Mouse (Mus musculus): ENCODE results near the gene Tlnrd1. TPM values are rescaled to one million over a fixed set of nuclear protein-coding genes. Genes with fewer than 3 reads are reported as not detected.
"Not testable (repeated sequence)": the region's sequence is repeated elsewhere in the genome, so short reads cannot be mapped to it uniquely, and the experiment has no call there.

The Tlnrd1 gene
- polyA plus RNA-seq, 1 experiment from 2014 or later, result 11.1 TPM

DNA sequence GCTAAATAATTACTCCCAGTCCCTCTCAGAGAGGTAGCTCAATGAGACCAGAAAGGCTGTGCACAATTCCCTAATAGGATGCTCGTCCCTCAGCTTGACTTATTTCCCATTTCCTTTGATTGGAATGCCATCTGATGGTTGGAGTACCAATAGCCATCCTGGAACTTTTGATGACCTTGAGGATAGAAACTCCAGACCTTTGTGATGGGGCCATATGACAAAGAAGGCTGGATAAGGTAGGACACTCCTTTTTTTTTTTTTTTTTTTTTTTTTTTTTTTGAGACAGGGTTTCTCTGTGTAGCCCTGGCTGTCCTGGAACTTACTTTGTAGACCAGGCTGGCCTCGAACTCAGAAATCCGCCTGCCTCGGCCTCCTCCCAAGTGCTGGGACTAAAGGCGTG is 5.8 kb upstream of the Tlnrd1 start:
- H3K4me1 ChIP-seq (ENCODE audit: control insufficient read depth, insufficient read depth, low read length), result peaks cover 18% of the 10 kb centered on the region
- H3K4me2 ChIP-seq (ENCODE audit: low read length); H3K9ac ChIP-seq (replicated peaks; ENCODE audit: low read length); H3K9me3 ChIP-seq (ENCODE audit: control insufficient read depth, low read length); H3K36me3 ChIP-seq (ENCODE audit: control insufficient read depth, insufficient read depth, low read length); ATAC-seq (ENCODE audit: low FRiP score, low TSS enrichment); H3K4me3 ChIP-seq (replicated peaks; ENCODE audit: low read depth, low read length); H3K27me3 ChIP-seq (ENCODE audit: control insufficient read depth, insufficient read depth, low read length); DNase-seq; H3K27ac ChIP-seq (replicated peaks; ENCODE audit: low read depth, low read length): not testable (repeated sequence)
- 92% methylated on average over 5 of the region's 5 CpGs for WGBS

DNA sequence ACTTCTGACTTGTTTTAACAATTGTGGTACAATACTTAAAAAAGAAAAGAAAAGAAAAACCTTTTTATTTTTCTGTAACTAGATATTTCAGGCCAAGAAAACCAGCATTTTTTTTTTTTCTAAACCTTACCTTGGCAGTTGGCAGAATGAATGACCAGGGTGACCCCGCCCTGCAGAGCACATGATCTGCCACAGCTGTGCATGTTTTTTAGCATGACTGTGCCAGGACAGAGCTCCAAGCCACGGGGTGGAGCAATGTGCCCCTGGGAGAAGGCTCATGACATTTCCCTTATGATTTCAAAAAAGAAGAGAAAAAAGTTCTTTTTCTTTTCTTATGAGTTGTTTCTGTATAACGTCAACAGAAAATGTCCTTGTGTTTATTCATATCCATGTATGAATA is 5.3 kb upstream of the Tlnrd1 start:
- H3K9me3 ChIP-seq (ENCODE audit: control insufficient read depth, low read length), result 0 out of 2 replicates have a peak, but pooled peaks cover 3% of the 10 kb centered on the region
- no peak for DNase-seq
- 75% methylated on average over 3 of the region's 3 CpGs for WGBS

DNA sequence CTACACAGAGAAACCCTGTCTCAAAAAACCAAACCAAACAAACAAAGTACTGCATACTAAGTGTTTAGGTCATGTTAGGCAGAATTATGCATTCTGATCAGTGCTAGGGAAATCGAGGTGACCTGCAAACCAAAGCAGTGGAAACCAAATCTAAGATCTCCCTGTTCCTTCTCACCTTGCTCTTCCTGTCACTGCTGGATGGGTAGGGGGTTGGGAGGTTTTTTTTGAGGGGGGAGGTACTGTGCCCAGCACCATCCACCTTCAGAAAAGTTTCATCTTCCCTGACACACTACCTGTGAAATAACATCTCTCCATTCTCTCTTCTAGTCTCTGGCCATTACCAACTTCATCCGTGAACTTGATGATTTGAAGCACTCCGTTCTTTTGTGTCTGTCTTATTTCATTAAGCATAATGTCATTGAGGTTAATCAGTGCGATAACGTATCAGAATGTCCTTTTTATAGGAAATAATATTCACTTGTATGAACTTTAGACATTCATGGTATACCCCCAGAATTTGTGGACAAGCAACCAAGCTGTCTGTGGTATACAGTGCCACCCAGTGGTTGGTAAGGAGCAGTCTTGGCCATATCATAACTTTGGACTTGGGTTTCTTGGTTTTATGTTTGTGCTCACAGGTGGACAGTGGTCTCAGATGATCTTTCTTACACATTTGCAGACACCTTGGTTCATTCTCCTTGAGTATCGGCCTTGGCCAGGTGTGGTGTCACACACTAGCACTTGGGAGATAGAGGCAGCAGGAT is 2.4 kb upstream of the Tlnrd1 start:
- Histone ChIP-seq H3K27me3 (ENCODE audit: control insufficient read depth, insufficient read depth, low read length) (no peaks in the 10 kb centered on the region), H3K4me1 (ENCODE audit: control insufficient read depth, insufficient read depth, low read length) (peaks cover 16% of the 10 kb centered on the region), H3K27ac (replicated peaks; ENCODE audit: low read depth, low read length) (no peak overlapping the region), H3K4me2 (ENCODE audit: low read length) (no peak overlapping the region), H3K9ac (replicated peaks; ENCODE audit: low read length) (no peak overlapping the region), H3K36me3 (ENCODE audit: control insufficient read depth, insufficient read depth, low read length) (peaks cover 5% of the 10 kb centered on the region; the same call in 1 of the 2 replicates), H3K4me3 (replicated peaks; ENCODE audit: low read depth, low read length) (no peak overlapping the region), H3K9me3 (ENCODE audit: control insufficient read depth, low read length) (0 out of 2 replicates have a peak, but pooled peaks cover 3% of the 10 kb centered on the region)
- DNase-seq, result no peak
- 95% methylated on average over 6 of the region's 6 CpGs for WGBS
- no peak for ATAC-seq (ENCODE audit: low FRiP score, low TSS enrichment)

More for the DNA sequence above, 5.3 kb upstream of the Tlnrd1 start:
- H3K27ac ChIP-seq (replicated peaks; ENCODE audit: low read depth, low read length), result no peak overlapping the region
- H3K4me2 ChIP-seq (ENCODE audit: low read length), result no peak overlapping the region
- no peaks in the 10 kb centered on the region for H3K36me3 ChIP-seq (ENCODE audit: control insufficient read depth, insufficient read depth, low read length)
- no peak overlapping the region for H3K4me3 ChIP-seq (replicated peaks; ENCODE audit: low read depth, low read length)
- peaks cover 16% of the 10 kb centered on the region for H3K4me1 ChIP-seq (ENCODE audit: control insufficient read depth, insufficient read depth, low read length)
- no peak overlapping the region for H3K9ac ChIP-seq (replicated peaks; ENCODE audit: low read length)
- H3K27me3 ChIP-seq (ENCODE audit: control insufficient read depth, insufficient read depth, low read length), result no peaks in the 10 kb centered on the region
- no peak for ATAC-seq (ENCODE audit: low FRiP score, low TSS enrichment)

DNA sequence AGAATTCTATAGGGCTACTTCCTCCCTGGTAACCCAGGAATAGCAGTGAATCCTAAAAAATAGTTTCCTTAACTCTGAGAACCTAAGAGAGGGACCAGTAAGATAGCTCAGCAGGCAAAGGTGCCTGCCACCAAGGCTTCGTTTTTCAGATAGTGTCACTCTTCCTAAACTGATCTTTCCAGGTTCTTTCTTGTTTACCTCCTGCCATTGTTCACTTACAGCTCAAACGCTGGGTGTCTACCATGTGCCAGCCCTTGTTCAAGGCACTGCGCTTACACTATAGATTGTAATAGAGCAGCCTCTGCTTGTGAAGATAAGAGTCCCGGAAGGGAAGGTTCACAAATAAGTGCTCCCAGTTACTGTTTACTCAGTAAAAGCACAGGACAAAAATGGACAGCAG is 1.7 kb upstream of the Tlnrd1 start:
- 93% methylated on average over 4 of the region's 4 CpGs for WGBS
- H3K4me3 ChIP-seq (replicated peaks; ENCODE audit: low read depth, low read length), result no peak overlapping the region

DNA sequence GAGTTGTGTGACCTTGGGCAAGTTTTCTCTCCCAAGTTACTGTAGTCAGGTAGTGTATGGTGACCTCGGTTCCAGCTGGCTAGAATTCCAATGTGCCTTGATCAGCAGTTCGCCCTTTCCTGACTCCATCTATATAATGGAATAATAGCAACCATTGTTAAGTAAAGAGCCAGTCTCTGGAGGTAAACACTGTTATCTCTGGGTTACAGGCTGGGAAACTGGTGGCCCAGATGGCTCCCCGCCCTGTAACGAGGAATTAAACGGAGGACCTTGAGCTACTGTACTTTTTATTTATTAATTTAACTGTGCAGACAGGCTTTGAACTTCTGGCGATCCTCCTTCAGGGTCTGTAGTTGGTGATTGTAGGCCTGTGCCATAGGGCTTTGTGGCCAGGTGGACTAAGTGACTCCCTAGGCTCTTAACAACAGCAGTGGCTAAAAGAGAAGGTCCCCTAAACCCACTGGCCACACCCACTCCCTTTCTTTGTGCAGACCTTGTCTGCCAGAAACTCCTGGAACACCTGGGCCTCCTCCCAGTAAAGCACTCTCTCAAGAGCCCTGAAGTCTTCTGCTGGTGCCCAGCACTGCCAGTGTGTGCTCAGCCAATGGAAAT is 922 bp upstream of the Tlnrd1 start:
- Histone ChIP-seq H3K27me3 (ENCODE audit: control insufficient read depth, insufficient read depth, low read length) (no peaks in the 10 kb centered on the region), H3K27ac (replicated peaks; ENCODE audit: low read depth, low read length) (peak overlapping the region; percentile 93), H3K9ac (replicated peaks; ENCODE audit: low read length) (peak overlapping the region; percentile 91), H3K4me3 (replicated peaks; ENCODE audit: low read depth, low read length) (peak overlapping the region; percentile 74), H3K9me3 (ENCODE audit: control insufficient read depth, low read length) (0 out of 2 replicates have a peak, but pooled peaks cover 3% of the 10 kb centered on the region), H3K36me3 (ENCODE audit: control insufficient read depth, insufficient read depth, low read length) (peaks cover 5% of the 10 kb centered on the region; the same call in 1 of the 2 replicates), H3K4me2 (ENCODE audit: low read length) (peak overlapping the region; percentile 90), H3K4me1 (ENCODE audit: control insufficient read depth, insufficient read depth, low read length) (peaks cover 30% of the 10 kb centered on the region)
- WGBS, result 34% methylated on average over 6 of the region's 6 CpGs
- ATAC-seq (ENCODE audit: low FRiP score, low TSS enrichment) (no peak), DNase-seq (no peak)

More for the DNA sequence above, 1.7 kb upstream of the Tlnrd1 start:
- H3K27me3 ChIP-seq (ENCODE audit: control insufficient read depth, insufficient read depth, low read length), result no peaks in the 10 kb centered on the region
- peaks cover 5% of the 10 kb centered on the region; the same call in 1 of the 2 replicates for H3K36me3 ChIP-seq (ENCODE audit: control insufficient read depth, insufficient read depth, low read length)
- H3K27ac ChIP-seq (replicated peaks; ENCODE audit: low read depth, low read length), result no peak overlapping the region
- DNase-seq (no peak), ATAC-seq (ENCODE audit: low FRiP score, low TSS enrichment) (no peak)
- no peak overlapping the region for H3K4me2 ChIP-seq (ENCODE audit: low read length)
- H3K9me3 ChIP-seq (ENCODE audit: control insufficient read depth, low read length), result 0 out of 2 replicates have a peak, but pooled peaks cover 3% of the 10 kb centered on the region
- H3K9ac ChIP-seq (replicated peaks; ENCODE audit: low read length), result no peak overlapping the region
- H3K4me1 ChIP-seq (ENCODE audit: control insufficient read depth, insufficient read depth, low read length), result peaks cover 23% of the 10 kb centered on the region

DNA sequence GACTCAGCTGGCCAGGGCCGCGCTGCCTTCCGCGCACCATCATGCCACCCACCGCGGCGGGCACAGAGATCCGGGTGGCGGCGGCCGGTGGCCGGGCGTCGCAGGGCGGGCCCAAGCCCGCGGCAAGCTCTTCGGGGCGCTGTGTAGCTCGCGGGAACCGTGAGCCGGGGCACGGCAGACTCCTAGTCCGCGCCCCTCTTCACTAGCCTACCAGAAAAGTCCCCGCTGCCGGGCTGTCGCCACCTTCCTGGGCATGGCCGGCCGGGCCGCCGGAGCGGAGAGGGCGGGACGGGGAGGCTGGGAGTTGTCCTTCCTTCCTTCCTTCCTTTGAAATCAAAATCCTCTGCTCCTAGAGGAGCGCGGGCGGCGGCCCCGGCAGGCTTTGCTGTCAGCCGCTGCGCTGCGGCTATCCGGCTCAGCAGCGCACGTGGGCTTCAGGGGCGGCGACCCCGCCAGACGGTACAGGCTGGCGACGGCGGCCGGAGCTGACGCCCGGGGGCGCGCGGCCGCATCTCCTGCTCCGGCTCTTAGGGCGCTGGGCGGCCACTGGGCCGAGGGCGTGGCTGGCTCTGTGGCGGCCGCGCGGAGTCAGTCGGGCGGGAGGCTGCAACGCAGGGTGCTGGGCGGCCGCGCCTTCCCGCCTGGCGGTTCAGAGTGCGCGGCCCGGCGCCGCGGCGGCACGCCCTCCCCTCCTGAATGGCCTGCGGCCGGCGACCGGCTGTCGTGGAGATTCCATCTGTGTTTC is 657 bp downstream of the Tlnrd1 start:
- H3K9me3 ChIP-seq (ENCODE audit: control insufficient read depth, low read length), result 0 out of 2 replicates have a peak, but pooled peaks cover 3% of the 10 kb centered on the region
- peak; percentile 82 for DNase-seq
- no peaks in the 10 kb centered on the region for H3K27me3 ChIP-seq (ENCODE audit: control insufficient read depth, insufficient read depth, low read length)
- peak overlapping the region; percentile 90 for H3K4me2 ChIP-seq (ENCODE audit: low read length)
- peak; percentile 76 for ATAC-seq (ENCODE audit: low FRiP score, low TSS enrichment)
- peak overlapping the region; percentile 91 for H3K9ac ChIP-seq (replicated peaks; ENCODE audit: low read length)
- WGBS, result under 1% methylated on average over 81 of the region's 91 CpGs
- H3K36me3 ChIP-seq (ENCODE audit: control insufficient read depth, insufficient read depth, low read length), result peaks cover 5% of the 10 kb centered on the region; the same call in 1 of the 2 replicates
- peak overlapping the region; percentile 93 for H3K27ac ChIP-seq (replicated peaks; ENCODE audit: low read depth, low read length)
- peak overlapping the region; percentile 74 for H3K4me3 ChIP-seq (replicated peaks; ENCODE audit: low read depth, low read length)
- H3K4me1 ChIP-seq (ENCODE audit: control insufficient read depth, insufficient read depth, low read length), result peaks cover 41% of the 10 kb centered on the region

DNA sequence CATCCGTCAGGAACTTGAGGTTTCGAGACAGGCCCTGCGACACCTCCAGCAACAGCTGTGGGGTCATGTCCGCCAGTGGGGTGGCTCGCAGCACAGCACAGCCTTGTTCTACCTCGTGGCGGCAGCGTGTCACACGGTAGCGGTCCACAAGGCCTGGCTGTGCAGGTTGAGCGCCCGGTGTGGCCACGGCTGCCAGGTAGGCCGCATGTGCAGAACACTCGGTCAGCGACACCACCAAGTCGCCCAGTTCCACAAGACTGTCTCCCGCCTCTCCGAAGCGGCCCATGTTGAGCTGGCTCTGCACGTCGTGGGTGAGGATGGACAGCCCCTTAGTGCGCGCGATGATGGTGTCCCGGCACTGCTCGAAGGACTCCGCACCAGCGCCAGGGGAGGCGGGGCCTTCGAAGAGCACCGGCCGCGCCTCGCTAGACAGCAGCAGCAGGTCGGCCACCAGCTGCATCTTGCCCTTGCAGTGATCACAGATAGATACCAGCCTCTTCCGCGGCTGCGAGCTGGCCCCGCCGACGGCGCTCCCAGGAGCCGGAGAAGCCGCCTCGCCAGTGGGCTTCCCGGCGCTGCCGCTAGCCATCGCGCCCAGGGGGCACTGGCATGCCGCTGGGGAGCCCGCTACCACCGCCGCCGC is 1.4 kb downstream of the Tlnrd1 start:
- peak overlapping the region; percentile 90 for H3K4me2 ChIP-seq (ENCODE audit: low read length)
- peaks cover 8% of the 10 kb centered on the region; the same call in 1 of the 2 replicates for H3K36me3 ChIP-seq (ENCODE audit: control insufficient read depth, insufficient read depth, low read length)
- peak; percentile 66 for DNase-seq
- H3K9ac ChIP-seq (replicated peaks; ENCODE audit: low read length), result peak overlapping the region; percentile 91
- peaks cover 48% of the 10 kb centered on the region for H3K4me1 ChIP-seq (ENCODE audit: control insufficient read depth, insufficient read depth, low read length)
- no peaks in the 10 kb centered on the region for H3K27me3 ChIP-seq (ENCODE audit: control insufficient read depth, insufficient read depth, low read length)
- WGBS, result 20% methylated on average over 55 of the region's 56 CpGs
- H3K4me3 ChIP-seq (replicated peaks; ENCODE audit: low read depth, low read length), result peak overlapping the region; percentile 74
- ATAC-seq (ENCODE audit: low FRiP score, low TSS enrichment), result peak; percentile 28; the same call in 1 of the 2 replicates
- H3K9me3 ChIP-seq (ENCODE audit: control insufficient read depth, low read length), result 0 out of 2 replicates have a peak, but pooled peaks cover 3% of the 10 kb centered on the region
- H3K27ac ChIP-seq (replicated peaks; ENCODE audit: low read depth, low read length), result peak overlapping the region; percentile 93

DNA sequence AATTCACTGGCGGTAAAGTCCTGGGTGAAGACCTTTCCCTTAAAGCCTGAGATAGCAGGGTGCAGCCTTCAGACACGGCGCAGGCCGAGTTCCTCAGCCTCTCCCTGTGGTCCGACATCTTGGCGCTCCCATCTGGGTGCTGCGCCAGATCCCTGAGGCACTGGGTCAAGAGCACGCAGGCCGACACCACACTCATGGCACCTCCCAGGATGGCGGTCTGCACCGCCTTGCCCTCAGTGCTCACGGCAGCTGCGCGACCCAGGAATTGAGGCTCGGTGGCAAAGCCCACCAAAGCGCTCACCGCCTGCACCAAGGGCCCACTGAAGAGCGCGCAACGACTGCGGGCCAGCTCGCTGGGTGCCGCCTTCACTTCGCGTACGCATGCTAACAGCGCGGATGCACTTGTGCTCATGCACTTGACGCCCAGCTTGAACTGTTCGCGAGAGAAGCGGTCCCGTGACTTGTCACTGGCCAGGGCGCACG is 1.9 kb downstream of the Tlnrd1 start:
- WGBS, result 93% methylated on average over 35 of the region's 35 CpGs
- Histone ChIP-seq H3K4me1 (ENCODE audit: control insufficient read depth, insufficient read depth, low read length) (peaks cover 48% of the 10 kb centered on the region), H3K36me3 (ENCODE audit: control insufficient read depth, insufficient read depth, low read length) (peaks cover 8% of the 10 kb centered on the region; the same call in 1 of the 2 replicates), H3K27me3 (ENCODE audit: control insufficient read depth, insufficient read depth, low read length) (no peaks in the 10 kb centered on the region), H3K4me3 (replicated peaks; ENCODE audit: low read depth, low read length) (peak overlapping the region; percentile 74), H3K4me2 (ENCODE audit: low read length) (peak overlapping the region; percentile 90), H3K27ac (replicated peaks; ENCODE audit: low read depth, low read length) (peak overlapping the region; percentile 93), H3K9ac (replicated peaks; ENCODE audit: low read length) (no peak overlapping the region; the same call in 1 of the 2 replicates), H3K9me3 (ENCODE audit: control insufficient read depth, low read length) (0 out of 2 replicates have a peak, but pooled peaks cover 3% of the 10 kb centered on the region)
- DNase-seq (no peak), ATAC-seq (ENCODE audit: low FRiP score, low TSS enrichment) (no peak)

Measured in midbrain, embryonic 14.5 days (tissue).